Mouse (Mus musculus): ENCODE measurements around the gene Ugt1a7c. TPM values are rescaled to one million over a fixed set of nuclear protein-coding genes. Genes with fewer than 3 reads are reported as not detected.
"Not testable (repeated sequence)": the region's sequence is repeated elsewhere in the genome, so short reads cannot be mapped to it uniquely, and the experiment has no call there.

Gene Ugt1a7c
- polyA plus RNA-seq (2015; fragmentation: Nextera tagmentation; extraction: Ambion mirVana), result 82.7 and 89.2 TPM in 2 replicates

DNA sequence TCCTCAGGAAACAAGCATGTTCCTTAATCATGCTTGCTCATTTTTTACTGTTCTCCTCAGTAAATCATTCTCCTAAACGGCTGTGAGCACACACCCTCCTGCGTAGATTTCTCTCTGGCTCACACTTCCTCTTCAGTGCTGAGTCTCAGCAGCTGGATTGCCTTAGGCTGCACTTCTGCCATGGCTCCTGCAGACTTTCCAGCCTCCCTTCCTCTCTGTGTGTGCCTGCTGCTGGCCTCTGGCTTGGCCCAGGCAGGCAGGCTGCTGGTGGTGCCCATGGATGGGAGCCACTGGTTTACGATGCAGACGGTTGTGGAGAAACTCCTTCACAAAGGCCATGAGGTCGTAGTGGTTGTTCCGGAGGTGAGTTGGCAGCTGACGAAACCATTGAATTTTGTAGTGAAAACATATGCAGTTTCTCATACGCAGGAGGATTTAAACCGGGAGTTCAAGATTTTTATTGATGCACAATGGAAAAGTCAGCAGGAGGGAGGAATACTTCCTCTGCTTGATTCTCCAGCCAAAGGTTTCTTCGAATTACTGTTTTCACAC, at the start of gene Ugt1a7c:
Gene Ugt1a7c (plus strand): TSS at position 122 of the 552 bp plus-strand sequence.
- peak within 1 kb of the TSS; percentile 50 for H3K4me3 ChIP-seq (ENCODE audit: low read length)
- no peaks in the 10 kb centered on the region for H3K4me1 ChIP-seq (ENCODE audit: control insufficient read depth, insufficient read depth, low read length)
- ATAC-seq, result peak; percentile 82
- no peaks in the 10 kb centered on the region for H3K36me3 ChIP-seq (ENCODE audit: control insufficient read depth, insufficient read depth, low read length)
- no peaks in the 10 kb centered on the region for H3K27me3 ChIP-seq (replicated peaks; ENCODE audit: control insufficient read depth, insufficient read depth, low read length)
- H3K27ac ChIP-seq (ENCODE audit: low read length), result peak within 1 kb of the TSS; percentile 89
- no peaks in the 10 kb centered on the region for H3K9me3 ChIP-seq (ENCODE audit: control insufficient read depth, low read length)
- H3K9ac ChIP-seq (ENCODE audit: low read depth, low read length), result peak within 1 kb of the TSS; percentile 70
- 27% methylated on average over 10 of the region's 10 CpGs for WGBS
- peak within 1 kb of the TSS; percentile 49 for H3K4me2 ChIP-seq (ENCODE audit: low read depth, low read length)

DNA sequence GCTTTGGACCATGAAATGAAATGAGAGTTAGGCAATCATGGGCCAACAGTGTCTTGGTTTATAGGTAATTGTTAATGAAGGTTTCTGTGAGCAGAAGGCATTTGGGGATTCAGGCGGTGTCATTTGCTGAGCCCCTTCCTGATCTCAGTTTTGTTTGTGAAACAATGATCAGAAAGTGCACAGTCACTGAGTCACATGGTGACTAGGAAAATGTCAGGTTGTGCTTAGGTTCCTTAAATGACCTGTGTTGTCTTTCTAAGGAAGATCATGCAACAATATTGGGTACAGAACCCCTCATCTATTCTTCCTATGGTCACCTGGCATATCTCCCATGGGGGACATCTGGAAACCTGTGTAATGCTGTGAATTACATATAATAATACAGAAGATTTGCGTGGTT, 47.5 kb upstream of the Ugt1a7c start:
- ATAC-seq; H3K27me3 ChIP-seq (replicated peaks; ENCODE audit: control insufficient read depth, insufficient read depth, low read length); H3K4me3 ChIP-seq (ENCODE audit: low read length); H3K9ac ChIP-seq (ENCODE audit: low read depth, low read length); H3K36me3 ChIP-seq (ENCODE audit: control insufficient read depth, insufficient read depth, low read length); H3K9me3 ChIP-seq (ENCODE audit: control insufficient read depth, low read length); H3K4me2 ChIP-seq (ENCODE audit: low read depth, low read length); H3K4me1 ChIP-seq (ENCODE audit: control insufficient read depth, insufficient read depth, low read length); H3K27ac ChIP-seq (ENCODE audit: low read length): not testable (repeated sequence)
- 84% methylated on average over 2 of the region's 2 CpGs for WGBS

DNA sequence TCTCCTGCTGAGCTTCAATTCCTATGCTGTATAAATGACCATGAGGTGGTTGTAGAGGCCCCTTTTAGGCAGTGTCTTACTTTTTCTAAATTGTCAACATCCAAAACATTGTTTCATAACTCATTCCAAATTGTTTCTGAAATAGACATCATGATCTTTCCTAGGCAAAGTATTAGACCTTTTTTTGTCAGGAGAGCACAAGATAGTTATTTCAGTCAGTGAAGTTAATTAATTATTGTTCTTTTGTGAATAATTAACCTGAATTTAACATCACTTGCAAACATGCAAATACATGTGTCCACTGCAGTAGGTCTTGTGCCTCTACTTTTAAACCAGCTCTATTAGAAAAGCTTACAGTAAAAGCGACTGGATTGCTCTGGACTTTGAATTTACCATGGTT, 39.8 kb upstream of the Ugt1a7c start, which contains the start of gene Ugt1a10:
Gene Ugt1a10 (plus strand): TSS at position 301 of the 400 bp plus-strand sequence.
- Histone ChIP-seq H3K27me3 (replicated peaks; ENCODE audit: control insufficient read depth, insufficient read depth, low read length) (no peaks in the 10 kb centered on the region), H3K27ac (ENCODE audit: low read length) (no peak within 1 kb of the TSS), H3K36me3 (ENCODE audit: control insufficient read depth, insufficient read depth, low read length) (no peaks in the 10 kb centered on the region), H3K9me3 (ENCODE audit: control insufficient read depth, low read length) (no peaks in the 10 kb centered on the region), H3K4me1 (ENCODE audit: control insufficient read depth, insufficient read depth, low read length) (no peaks in the 10 kb centered on the region), H3K4me2 (ENCODE audit: low read depth, low read length) (no peak within 1 kb of the TSS), H3K4me3 (ENCODE audit: low read length) (no peak within 1 kb of the TSS), H3K9ac (ENCODE audit: low read depth, low read length) (no peak within 1 kb of the TSS)
- ATAC-seq, result no peak
- 84% methylated on average over 1 of the region's 1 CpGs for WGBS

DNA sequence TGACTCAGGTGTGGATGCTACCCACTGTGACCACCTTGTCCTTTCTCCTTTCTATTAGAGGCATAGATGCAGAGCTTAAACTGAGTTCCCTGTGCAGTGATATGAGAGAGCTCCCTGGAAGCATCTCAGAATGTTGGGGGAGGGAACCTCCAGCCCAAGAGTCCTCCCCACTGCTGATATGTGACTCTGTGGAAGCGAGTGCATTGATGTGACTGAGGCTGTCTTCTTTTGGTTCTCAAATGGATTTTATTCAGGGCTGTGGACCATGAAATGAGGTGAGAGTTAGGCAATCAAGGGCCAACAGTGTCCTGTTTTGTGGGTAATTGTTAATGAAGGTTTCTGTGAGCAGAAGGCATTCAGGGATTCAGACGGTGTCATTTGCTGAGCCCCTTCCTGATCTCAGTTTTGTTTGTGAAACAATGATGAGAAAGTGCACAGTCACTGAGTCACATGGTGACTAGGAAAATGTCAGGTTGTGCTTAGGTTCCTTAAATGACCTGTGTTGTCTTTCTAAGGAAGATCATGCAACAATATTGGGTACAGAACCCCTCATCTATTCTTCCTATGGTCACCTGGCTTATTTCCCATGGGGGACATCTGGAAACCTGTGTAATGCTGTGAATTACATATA, 28.3 kb upstream of the Ugt1a7c start:
- not testable (repeated sequence) for H3K4me1 ChIP-seq (ENCODE audit: control insufficient read depth, insufficient read depth, low read length); H3K27ac ChIP-seq (ENCODE audit: low read length); H3K36me3 ChIP-seq (ENCODE audit: control insufficient read depth, insufficient read depth, low read length); H3K9ac ChIP-seq (ENCODE audit: low read depth, low read length); H3K4me3 ChIP-seq (ENCODE audit: low read length); ATAC-seq; H3K4me2 ChIP-seq (ENCODE audit: low read depth, low read length); H3K9me3 ChIP-seq (ENCODE audit: control insufficient read depth, low read length); H3K27me3 ChIP-seq (replicated peaks; ENCODE audit: control insufficient read depth, insufficient read depth, low read length)
- 86% methylated on average over 1 of the region's 2 CpGs for WGBS

DNA sequence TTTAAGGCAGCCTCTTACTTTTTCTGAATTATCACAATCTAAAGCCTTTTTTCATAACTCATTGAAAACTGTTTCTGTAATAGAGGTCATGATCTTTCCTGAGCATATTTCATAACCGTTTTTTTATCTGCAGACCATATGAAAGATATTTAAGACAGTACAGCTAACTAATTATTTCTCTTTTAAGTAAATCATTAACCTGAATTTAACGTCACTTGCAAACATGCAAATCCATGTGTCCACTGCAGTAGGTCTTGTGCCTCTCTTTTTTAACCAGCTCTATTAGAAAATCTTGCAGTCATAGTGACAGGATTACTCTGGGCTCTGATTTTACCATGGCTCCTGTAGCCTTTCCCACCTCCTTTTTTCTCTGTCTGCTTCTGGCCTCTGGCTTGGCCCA, 24.4 kb upstream of the Ugt1a7c start, which contains the start of gene Ugt1a9:
Gene Ugt1a9 (plus strand): TSS at position 306 of the 400 bp plus-strand sequence.
- WGBS, result 52% methylated on average over 2 of the region's 2 CpGs
- Histone ChIP-seq H3K36me3 (ENCODE audit: control insufficient read depth, insufficient read depth, low read length) (no peaks in the 10 kb centered on the region), H3K9me3 (ENCODE audit: control insufficient read depth, low read length) (no peaks in the 10 kb centered on the region), H3K27ac (ENCODE audit: low read length) (peak within 1 kb of the TSS; percentile 23; the same call in 1 of the 2 replicates), H3K9ac (ENCODE audit: low read depth, low read length) (no peak within 1 kb of the TSS), H3K4me1 (ENCODE audit: control insufficient read depth, insufficient read depth, low read length) (no peaks in the 10 kb centered on the region), H3K4me3 (ENCODE audit: low read length) (no peak within 1 kb of the TSS), H3K4me2 (ENCODE audit: low read depth, low read length) (0 out of 2 replicates have a peak within 1 kb of the TSS, but pooled peaks have one; percentile 5), H3K27me3 (replicated peaks; ENCODE audit: control insufficient read depth, insufficient read depth, low read length) (no peaks in the 10 kb centered on the region)
- peak; percentile 81 for ATAC-seq

DNA sequence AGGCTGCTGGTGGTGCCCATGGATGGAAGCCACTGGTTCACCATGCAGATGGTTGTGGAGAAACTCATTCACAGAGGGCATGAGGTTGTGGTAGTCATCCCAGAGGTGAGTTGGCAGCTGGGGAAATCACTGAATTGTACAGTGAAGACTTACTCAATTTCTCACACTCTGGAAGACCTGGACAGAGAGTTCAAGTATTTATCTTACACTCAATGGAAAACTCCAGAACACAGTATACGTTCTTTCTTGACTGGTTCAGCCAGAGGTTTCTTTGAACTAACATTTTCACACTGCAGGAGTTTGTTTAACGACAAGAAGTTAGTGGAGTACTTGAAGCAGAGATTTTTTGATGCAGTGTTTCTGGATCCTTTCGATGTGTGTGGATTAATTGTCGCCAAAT, 24.0 kb upstream of the Ugt1a7c start:
- Histone ChIP-seq H3K27me3 (replicated peaks; ENCODE audit: control insufficient read depth, insufficient read depth, low read length) (no peaks in the 10 kb centered on the region), H3K4me2 (ENCODE audit: low read depth, low read length) (0 out of 2 replicates have a peak overlapping the region, but pooled peaks have one; percentile 5), H3K36me3 (ENCODE audit: control insufficient read depth, insufficient read depth, low read length) (no peaks in the 10 kb centered on the region), H3K9me3 (ENCODE audit: control insufficient read depth, low read length) (no peaks in the 10 kb centered on the region), H3K27ac (ENCODE audit: low read length) (peak overlapping the region; percentile 23; the same call in 1 of the 2 replicates), H3K9ac (ENCODE audit: low read depth, low read length) (no peak overlapping the region), H3K4me1 (ENCODE audit: control insufficient read depth, insufficient read depth, low read length) (no peaks in the 10 kb centered on the region), H3K4me3 (ENCODE audit: low read length) (no peak overlapping the region)
- no peak; the same call in 1 of the 2 replicates for ATAC-seq
- WGBS, result 80% methylated on average over 4 of the region's 4 CpGs

DNA sequence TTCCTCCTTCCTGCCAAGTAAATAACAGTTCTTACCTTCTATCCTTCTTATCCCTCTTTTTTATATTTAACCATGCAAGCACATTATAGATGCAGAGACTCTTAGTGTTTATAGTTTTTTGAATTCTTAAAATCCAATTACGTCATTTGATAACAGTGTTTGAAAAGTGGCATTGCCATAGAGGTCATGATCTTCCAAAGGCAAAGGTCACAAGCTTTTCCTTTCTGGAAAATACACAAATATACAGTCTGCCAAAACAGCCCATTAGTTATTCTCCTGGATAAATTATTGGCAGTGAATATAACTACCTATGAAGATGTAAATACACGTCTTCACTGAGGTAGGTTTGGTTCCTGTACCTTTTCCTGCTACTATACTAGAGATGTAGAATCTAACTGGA, 20.4 kb upstream of the Ugt1a7c start:
- no peaks in the 10 kb centered on the region for H3K9me3 ChIP-seq (ENCODE audit: control insufficient read depth, low read length)
- no peaks in the 10 kb centered on the region for H3K4me1 ChIP-seq (ENCODE audit: control insufficient read depth, insufficient read depth, low read length)
- no peak overlapping the region for H3K9ac ChIP-seq (ENCODE audit: low read depth, low read length)
- H3K27me3 ChIP-seq (replicated peaks; ENCODE audit: control insufficient read depth, insufficient read depth, low read length), result no peaks in the 10 kb centered on the region
- no peak overlapping the region for H3K4me3 ChIP-seq (ENCODE audit: low read length)
- no peak for ATAC-seq
- no peak overlapping the region for H3K4me2 ChIP-seq (ENCODE audit: low read depth, low read length)
- H3K27ac ChIP-seq (ENCODE audit: low read length), result no peak overlapping the region
- WGBS, result 71% methylated on average over 2 of the region's 2 CpGs
- H3K36me3 ChIP-seq (ENCODE audit: control insufficient read depth, insufficient read depth, low read length), result no peaks in the 10 kb centered on the region

DNA sequence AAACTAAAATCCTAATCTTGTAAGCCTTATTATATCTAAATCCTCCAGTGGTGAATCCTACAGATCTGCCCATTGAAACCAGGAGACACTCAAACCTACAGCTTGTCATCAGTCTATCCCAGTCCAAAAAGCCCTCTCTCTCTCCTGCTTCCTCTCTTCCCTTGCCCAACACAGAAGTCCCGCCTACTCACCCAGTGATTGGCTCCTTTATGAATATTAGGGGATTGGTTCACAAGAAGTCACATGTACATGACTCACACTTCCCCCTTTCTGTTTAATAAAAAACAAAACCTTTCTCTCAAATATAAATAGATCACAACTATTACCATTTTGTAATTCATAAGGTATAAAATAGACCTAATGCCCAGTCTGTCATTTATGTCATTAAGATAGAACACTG, 17.7 kb upstream of the Ugt1a7c start:
- no peaks in the 10 kb centered on the region for H3K27me3 ChIP-seq (replicated peaks; ENCODE audit: control insufficient read depth, insufficient read depth, low read length)
- H3K4me1 ChIP-seq (ENCODE audit: control insufficient read depth, insufficient read depth, low read length), result no peaks in the 10 kb centered on the region
- no peak overlapping the region for H3K27ac ChIP-seq (ENCODE audit: low read length)
- 83% methylated on average over 1 of the region's 1 CpGs for WGBS
- H3K9ac ChIP-seq (ENCODE audit: low read depth, low read length), result no peak overlapping the region
- no peaks in the 10 kb centered on the region for H3K36me3 ChIP-seq (ENCODE audit: control insufficient read depth, insufficient read depth, low read length)
- no peaks in the 10 kb centered on the region for H3K9me3 ChIP-seq (ENCODE audit: control insufficient read depth, low read length)
- H3K4me3 ChIP-seq (ENCODE audit: low read length), result no peak overlapping the region
- H3K4me2 ChIP-seq (ENCODE audit: low read depth, low read length), result no peak overlapping the region
- no peak for ATAC-seq

DNA sequence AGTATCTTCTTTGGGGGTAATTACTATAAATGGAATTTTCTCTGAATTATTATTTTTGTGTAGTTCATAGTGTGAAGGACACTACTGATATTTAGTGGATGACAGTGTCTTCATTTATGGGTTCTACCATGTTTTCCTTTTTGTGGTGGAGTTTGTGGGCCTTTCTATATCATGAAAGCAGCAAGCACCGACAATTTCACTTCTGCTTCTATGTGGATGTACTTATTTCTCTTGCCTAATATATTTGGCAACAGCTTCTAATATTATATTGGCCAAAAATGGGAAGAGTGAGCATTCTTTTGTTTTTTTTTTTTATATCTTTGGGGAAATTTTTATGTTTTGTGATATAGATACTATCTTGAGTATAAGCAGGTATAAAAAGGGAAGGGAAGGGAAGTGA, 13.2 kb upstream of the Ugt1a7c start:
- WGBS, result 87% methylated on average over 1 of the region's 1 CpGs
- no peak overlapping the region for H3K9ac ChIP-seq (ENCODE audit: low read depth, low read length)
- no peak overlapping the region for H3K4me3 ChIP-seq (ENCODE audit: low read length)
- H3K27me3 ChIP-seq (replicated peaks; ENCODE audit: control insufficient read depth, insufficient read depth, low read length), result no peaks in the 10 kb centered on the region
- no peaks in the 10 kb centered on the region for H3K9me3 ChIP-seq (ENCODE audit: control insufficient read depth, low read length)
- ATAC-seq, result no peak
- H3K27ac ChIP-seq (ENCODE audit: low read length), result no peak overlapping the region
- H3K36me3 ChIP-seq (ENCODE audit: control insufficient read depth, insufficient read depth, low read length), result no peaks in the 10 kb centered on the region
- no peaks in the 10 kb centered on the region for H3K4me1 ChIP-seq (ENCODE audit: control insufficient read depth, insufficient read depth, low read length)
- H3K4me2 ChIP-seq (ENCODE audit: low read depth, low read length), result no peak overlapping the region

Measured in intestine, embryonic 16.5 days (tissue).